Mouse (Mus musculus): Measurements from ENCODE around the gene Cnnm3.
A peak's percentile ranks its signal among the peaks of the same experiment; 100 is the strongest.

DNA sequence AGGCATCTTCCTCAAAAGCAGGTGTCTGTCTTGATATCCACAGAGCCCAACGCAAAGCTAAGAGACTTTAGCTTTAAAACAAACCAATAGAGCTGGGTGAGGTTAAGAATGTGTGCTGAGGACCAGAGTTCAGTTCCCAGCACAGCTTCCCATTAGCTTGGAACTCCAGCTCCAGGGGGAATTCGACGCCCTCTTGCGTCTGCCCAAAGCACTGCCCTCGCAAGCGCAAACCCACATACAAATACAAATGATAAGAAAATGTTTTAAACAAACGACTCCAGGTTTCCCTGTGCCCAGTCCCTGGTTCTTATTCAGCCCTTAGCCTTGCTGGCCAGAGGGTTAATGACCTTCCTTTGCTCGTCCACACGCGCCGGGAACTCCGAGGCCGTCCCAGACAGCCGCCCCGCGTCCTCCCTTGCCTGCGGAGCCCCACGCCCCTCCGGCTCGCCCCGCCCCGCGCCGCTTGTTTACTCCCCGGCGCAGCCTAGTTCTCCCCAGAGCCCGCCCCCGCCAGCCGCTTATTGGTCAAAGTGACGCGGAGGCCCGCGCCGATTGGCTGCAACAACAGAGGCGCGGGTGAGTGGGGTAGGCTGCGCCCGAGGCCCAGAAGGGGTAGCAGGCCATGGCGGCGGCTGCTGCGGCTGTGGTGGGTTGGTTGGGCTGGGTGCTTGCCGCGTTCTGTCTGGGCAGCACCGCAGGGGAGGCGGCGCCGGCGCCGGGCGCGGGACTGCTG is at the start of gene Cnnm3:
- TF ChIP-seq POLR2A (IDR thresholded peaks at IDR 0.05; ENCODE audit: extremely low read depth, insufficient read depth, low read length) (peak; percentile 91), CTCF (IDR thresholded peaks at IDR 0.05; ENCODE audit: low read depth, low read length) (peak; percentile 61)

Data from liver, adult 2 months (tissue).